In genomic region chr11:83857256-83857655, GRCm38 (mm10) we compare ENCODE assay signal across 34 mouse cellular contexts. TPM values are rescaled to one million over a fixed set of nuclear protein-coding genes. Genes with fewer than 3 reads are reported as not detected.
"Had no signal": no experiment of that assay in that cellular context is flagged by ENCODE, and none has a peak within 500 bp of the region (broad histone marks: within the 10 kb centered on the region; RNA-seq: fewer than 3 reads in every experiment).

No protein-coding gene starts in this region.

- H3K9ac ChIP-seq: heart, embryonic 12.5 days; heart, embryonic 13.5 days; heart, embryonic 15.5 days; hindbrain, embryonic 12.5 days; hindbrain, embryonic 13.5 days; hindbrain, embryonic 14.5 days; hindbrain, embryonic 15.5 days; intestine, embryonic 15.5 days; kidney, embryonic 15.5 days had no signal

- H3K9me3 ChIP-seq: heart, embryonic 10.5 days; heart, embryonic 12.5 days; heart, embryonic 13.5 days; heart, embryonic 15.5 days; hindbrain, embryonic 10.5 days; hindbrain, embryonic 12.5 days; hindbrain, embryonic 13.5 days; hindbrain, embryonic 15.5 days; intestine, embryonic 15.5 days; kidney, embryonic 15.5 days had no signal

- DNase-seq: heart, adult 2 months; heart, postnatal 10 days; heart, postnatal 14 days; heart, postnatal 36 days; heart, postnatal 4 days; kidney, adult 11 months; kidney, adult 18-20 months; kidney, postnatal 10 days; kidney, postnatal 25 days; kidney, postnatal 36 days; kidney, postnatal 4 days; layer of hippocampus, adult 9-11 months; layer of hippocampus, postnatal 36 days had no signal

- H3K4me3 ChIP-seq: heart, adult 2 months; heart, embryonic 10.5 days; heart, embryonic 12.5 days; heart, embryonic 13.5 days; heart, embryonic 15.5 days; hindbrain, embryonic 10.5 days; hindbrain, embryonic 12.5 days; hindbrain, embryonic 13.5 days; hindbrain, embryonic 15.5 days; intestine, embryonic 15.5 days; kidney, embryonic 15.5 days; layer of hippocampus, adult 2 months; left cerebral cortex, adult 2 months had no signal

- H3K36me3 ChIP-seq: heart, embryonic 10.5 days; heart, embryonic 12.5 days; heart, embryonic 13.5 days; heart, embryonic 15.5 days; hindbrain, embryonic 10.5 days; hindbrain, embryonic 12.5 days; hindbrain, embryonic 13.5 days; hindbrain, embryonic 15.5 days; intestine, embryonic 15.5 days had no signal

- ATAC-seq: hindbrain, embryonic 16.5 days; hindbrain, postnatal 0 days; inflammation-experienced regulatory T-cells, adult 6 months; intestine, embryonic 15.5 days; intestine, embryonic 16.5 days; intestine, postnatal 0 days had no signal

- H3K4me2 ChIP-seq: heart, embryonic 11.5 days; heart, embryonic 12.5 days; heart, embryonic 13.5 days; heart, embryonic 15.5 days; hindbrain, embryonic 12.5 days; hindbrain, embryonic 13.5 days; hindbrain, embryonic 14.5 days; hindbrain, embryonic 15.5 days; intestine, embryonic 15.5 days had no signal

- H3K4me1 ChIP-seq: hindbrain, embryonic 15.5 days; intestine, embryonic 15.5 days had no signal

- H3K27ac ChIP-seq: heart, adult 2 months; heart, embryonic 10.5 days; heart, embryonic 13.5 days; heart, embryonic 15.5 days; hindbrain, embryonic 10.5 days; hindbrain, embryonic 12.5 days; hindbrain, embryonic 13.5 days; hindbrain, embryonic 14.5 days; hindbrain, embryonic 15.5 days; hindbrain, postnatal 0 days; intestine, embryonic 15.5 days; kidney, embryonic 15.5 days; kidney, postnatal 0 days; layer of hippocampus, adult 2 months; left cerebral cortex, adult 2 months had no signal

RNA-seq across cellular contexts. Expression of gene Hnf1b, which starts 7.4 kb away (rescaled TPM):
- polyA plus RNA-seq: heart, postnatal 0 days; hindbrain, embryonic 10.5 days; inflammation-experienced regulatory T-cells, adult 6 months had no signal
